13 mouse cellular contexts compared by ENCODE assay signal in genomic region chr5:125171259-125171658, GRCm38 (mm10). TPM values are rescaled to one million over a fixed set of nuclear protein-coding genes. Genes with fewer than 3 reads are reported as not detected.
DNase-seq lines count a peak whose midpoint lies in the region; ATAC-seq and TF ChIP-seq lines count a peak whose summit lies in the region.
"Had no signal": no experiment of that assay in that cellular context is flagged by ENCODE, and none has a peak within 500 bp of the region (broad histone marks: within the 10 kb centered on the region; RNA-seq: fewer than 3 reads in every experiment).

No protein-coding gene starts in this region.

- no peak overlapping the region for H3K4me2 ChIP-seq in lung, postnatal 0 days (replicated peaks; ENCODE audit: low read depth, low read length)
- H3K4me2 ChIP-seq in hindbrain, embryonic 12.5 days (replicated peaks), result no peak overlapping the region
- H3K4me2 ChIP-seq in neural tube, embryonic 14.5 days (ENCODE audit: low read depth, low read length), result peak overlapping the region; percentile 20; the same call in 1 of the 2 replicates
- H3K4me2 ChIP-seq: embryonic facial prominence, embryonic 15.5 days had no signal

- intact Hi-C loops in gastrocnemius, adult 2 months (cut with DNase I), result no loop called here

- no peak overlapping the region for H3K9ac ChIP-seq in lung, postnatal 0 days (replicated peaks; ENCODE audit: low read depth)
- no peak overlapping the region for H3K9ac ChIP-seq in hindbrain, embryonic 12.5 days
- no peak overlapping the region for H3K9ac ChIP-seq in neural tube, embryonic 14.5 days (replicated peaks; ENCODE audit: low read depth, low read length)
- H3K9ac ChIP-seq: embryonic facial prominence, embryonic 15.5 days had no signal

- no peak for DNase-seq in gastrocnemius, adult 2 months
- no peak for DNase-seq in gastrocnemius, postnatal 25 days
- peak; percentile 4 for DNase-seq in lung, postnatal 10 days
- no peak for DNase-seq in lung, postnatal 0 days (ENCODE audit: low spot score)
- no peak for DNase-seq in testis, postnatal 10 days (ENCODE audit: low spot score)
- DNase-seq in spleen, postnatal 36 days (ENCODE audit: low spot score in 2 of 2), result no peak
- DNase-seq: cerebellum, postnatal 36 days; heart, adult 2 months; kidney, postnatal 10 days had no signal

- TF ChIP-seq CTCF in gastrocnemius, adult 2 months (IDR thresholded peaks at IDR 0.05), result no peak
- TF ChIP-seq CTCF in lung, postnatal 0 days (IDR thresholded peaks at IDR 0.05), result no peak

- WGBS in lung, postnatal 0 days, result 37% methylated on average over 6 of the region's 6 CpGs
- WGBS in hindbrain, embryonic 12.5 days, result 59% methylated on average over 6 of the region's 6 CpGs
- WGBS in neural tube, embryonic 14.5 days, result 33% methylated on average over 6 of the region's 6 CpGs

- peak overlapping the region; percentile 54 for H3K27ac ChIP-seq in gastrocnemius, adult 2 months
- no peak overlapping the region for H3K27ac ChIP-seq in lung, postnatal 0 days (ENCODE audit: low read length)
- H3K27ac ChIP-seq in hindbrain, embryonic 12.5 days, result 0 out of 2 replicates have a peak overlapping the region, but pooled peaks have one; percentile 73
- peak overlapping the region; percentile 18; the same call in 1 of the 2 replicates for H3K27ac ChIP-seq in neural tube, embryonic 14.5 days (ENCODE audit: low read depth, low read length)
- H3K27ac ChIP-seq: heart, adult 2 months; macrophage had no signal

- H3K4me1 ChIP-seq in lung, postnatal 0 days (ENCODE audit: insufficient read depth, low read depth, low read length), result peaks cover 41% of the 10 kb centered on the region
- H3K4me1 ChIP-seq in hindbrain, embryonic 12.5 days, result peaks cover 83% of the 10 kb centered on the region
- peaks cover 81% of the 10 kb centered on the region for H3K4me1 ChIP-seq in neural tube, embryonic 14.5 days (ENCODE audit: control insufficient read depth, insufficient read depth, low read length)

- TF ChIP-seq EP300 in lung, postnatal 0 days (IDR thresholded peaks at IDR 0.05), result no peak

- no peaks in the 10 kb centered on the region for H3K36me3 ChIP-seq in lung, postnatal 0 days (ENCODE audit: insufficient read depth, low read length)
- no peaks in the 10 kb centered on the region for H3K36me3 ChIP-seq in hindbrain, embryonic 12.5 days
- H3K36me3 ChIP-seq in neural tube, embryonic 14.5 days (ENCODE audit: control insufficient read depth, insufficient read depth, low read length), result no peaks in the 10 kb centered on the region
- H3K36me3 ChIP-seq: embryonic facial prominence, embryonic 15.5 days had no signal

- H3K9me3 ChIP-seq in lung, postnatal 0 days (ENCODE audit: low read length), result no peaks in the 10 kb centered on the region
- H3K9me3 ChIP-seq in hindbrain, embryonic 12.5 days (replicated peaks), result no peaks in the 10 kb centered on the region
- no peaks in the 10 kb centered on the region for H3K9me3 ChIP-seq in neural tube, embryonic 14.5 days (ENCODE audit: control insufficient read depth, low read length)
- H3K9me3 ChIP-seq: embryonic facial prominence, embryonic 15.5 days had no signal

- ATAC-seq in lung, postnatal 0 days, result no peak
- no peak for ATAC-seq in hindbrain, embryonic 12.5 days (ENCODE audit: low FRiP score)
- ATAC-seq in neural tube, embryonic 14.5 days (ENCODE audit: low read depth), result no peak

- H3K4me3 ChIP-seq in gastrocnemius, adult 2 months, result no peak overlapping the region
- no peak overlapping the region for H3K4me3 ChIP-seq in lung, postnatal 0 days (ENCODE audit: low read depth, low read length)
- H3K4me3 ChIP-seq in hindbrain, embryonic 12.5 days, result no peak overlapping the region
- H3K4me3 ChIP-seq in neural tube, embryonic 14.5 days (ENCODE audit: low read depth, low read length), result no peak overlapping the region
- H3K4me3 ChIP-seq: embryonic facial prominence, embryonic 15.5 days; heart, adult 2 months had no signal

- no peaks in the 10 kb centered on the region for H3K27me3 ChIP-seq in lung, postnatal 0 days (replicated peaks; ENCODE audit: insufficient read depth, low read length)
- H3K27me3 ChIP-seq in hindbrain, embryonic 12.5 days, result no peaks in the 10 kb centered on the region
- H3K27me3 ChIP-seq in neural tube, embryonic 14.5 days (ENCODE audit: control insufficient read depth, insufficient read depth, low read length), result no peaks in the 10 kb centered on the region
- H3K27me3 ChIP-seq: embryonic facial prominence, embryonic 15.5 days had no signal

RNA-seq across cellular contexts. Expression of gene Ncor2, which starts 7.8 kb away (rescaled TPM):
- total RNA-seq in gastrocnemius, adult 2 months (2021), result 100 to 1,000 TPM; 123 to 153 TPM
- total RNA-seq in gastrocnemius, postnatal 25 days (2021), result 100 to 1,000 TPM in 1 of 2 experiments, 10 to 100 TPM in 1; 92.7 to 108 TPM
- 20.2 and 23.9 TPM in 2 replicates for polyA plus RNA-seq in lung, postnatal 0 days (2015; fragmentation: Nextera tagmentation; extraction: Ambion mirVana)
- polyA plus RNA-seq in hindbrain, embryonic 12.5 days (2016; fragmentation: Nextera tagmentation; extraction: Ambion mirVana), result 30.2 and 31.0 TPM in 2 replicates
- 29.1 and 32.8 TPM in 2 replicates for polyA plus RNA-seq in neural tube, embryonic 14.5 days (2014; fragmentation: Nextera tagmentation; extraction: Ambion mirVana)
